Mouse (Mus musculus): ENCODE measurements around the gene Tle3.

GRCm38 (mm10) chr9:61328173-61328572 is 44.0 kb upstream of the Tle3 start:
- TF ChIP-seq CTCF (IDR thresholded peaks at IDR 0.05; ENCODE audit: borderline replicate concordance, extremely low read depth, insufficient read depth, insufficient read length): no peak
- no peak for TF ChIP-seq POLR2A (IDR thresholded peaks at IDR 0.05; ENCODE audit: borderline replicate concordance, extremely low read depth, insufficient read depth, insufficient read length, poor library complexity, severe bottlenecking)

Measured in brain, embryonic 14.5 days (tissue).